Mouse (Mus musculus) heart, postnatal 0 days (tissue): ENCODE data around the gene Fbln7.

ENCODE experiments used
- CTCF ChIP-seq: IDR thresholded peaks from 2 replicates; pipeline ENCODE4 v1.5.1; 2016; ENCODE audit warnings: antibody characterized with exemption, control low read depth, low read depth
- EP300 ChIP-seq: IDR thresholded peaks from 2 replicates; pipeline ENCODE4 v1.6.1; 2016; ENCODE audit warnings: antibody characterized with exemption, low read depth

DNA sequence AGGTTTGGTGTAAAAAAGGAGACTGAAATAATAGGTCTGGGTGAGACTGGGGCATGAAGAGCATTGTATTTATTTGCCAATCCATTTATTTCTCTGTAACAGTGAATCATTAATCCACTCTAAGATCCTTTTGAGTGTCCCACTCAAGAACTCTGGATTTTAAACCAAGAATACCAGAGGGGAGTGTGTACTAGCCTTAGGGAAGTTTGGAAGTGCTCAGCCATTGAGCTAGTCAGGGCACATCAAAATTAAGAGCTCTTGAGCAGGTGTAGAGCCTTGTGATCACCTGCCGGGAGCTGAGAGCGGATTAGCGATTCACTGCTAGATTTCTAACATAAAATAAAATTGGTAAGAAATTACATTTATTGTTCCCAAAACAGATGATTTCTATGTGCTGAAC is 24.2 kb upstream of the Fbln7 start:
- TF ChIP-seq CTCF: no peak
- TF ChIP-seq EP300: no peak
